Mouse (Mus musculus) stomach, embryonic 14.5 days (tissue): ENCODE data around the gene Zbtb9. TPM values are rescaled to one million over a fixed set of nuclear protein-coding genes. Genes with fewer than 3 reads are reported as not detected.

Experiments
- ATAC-seq: fragments of 200-750 bp; cut with Nextera tagmentation; 2 replicates; pipeline ENCODE4 v1.8.0; 2017; ENCODE audit warnings: low read depth, moderate TSS enrichment; ENCODE audit not compliant: insufficient number of reproducible peaks, insufficient read depth, low FRiP score
- H3K27ac ChIP-seq: fragments of 300-500 bp; sonication (generic); 2 replicates; pipeline ENCODE4 v1.5.1; 2014; ENCODE audit warnings: mild to moderate bottlenecking, low read length, moderate library complexity, mixed read lengths
- H3K27me3 ChIP-seq: fragments of 300-500 bp; sonication (generic); 2 replicates; pipeline ENCODE4 v1.6.1; 2014; ENCODE audit warnings: low read length, control low read depth, mixed read lengths; ENCODE audit not compliant: control insufficient read depth, insufficient read depth
- H3K36me3 ChIP-seq: fragments of 300-500 bp; sonication (generic); 2 replicates; pipeline ENCODE4 v1.6.1; 2014; ENCODE audit warnings: mild to moderate bottlenecking, control low read depth, low read length, moderate library complexity, mixed read lengths; ENCODE audit not compliant: control insufficient read depth, insufficient read depth
- H3K4me1 ChIP-seq: fragments of 300-500 bp; sonication (generic); 2 replicates; pipeline ENCODE4 v1.6.1; 2014; ENCODE audit warnings: low read length, control low read depth, mixed read lengths; ENCODE audit not compliant: control insufficient read depth, insufficient read depth
- H3K4me2 ChIP-seq: fragments of 300-500 bp; sonication (generic); replicated peaks from 2 replicates; pipeline ENCODE4 v1.6.1; 2014; ENCODE audit warnings: low read depth, low read length, control low read depth
- H3K4me3 ChIP-seq: fragments of 300-500 bp; sonication (generic); 2 replicates; pipeline ENCODE4 v1.5.1; 2014; ENCODE audit warnings: low read depth, low read length, control low read depth
- H3K9ac ChIP-seq: fragments of 300-500 bp; sonication (generic); replicated peaks from 2 replicates; pipeline ENCODE4 v1.6.1; 2014; ENCODE audit warnings: low read depth, mild to moderate bottlenecking, control low read depth, low read length, moderate library complexity, mixed read lengths
- H3K9me3 ChIP-seq: fragments of 300-500 bp; sonication (generic); 2 replicates; pipeline ENCODE4 v1.6.1; 2016; ENCODE audit warnings: low read depth, low read length, control low read depth; ENCODE audit not compliant: control insufficient read depth
- WGBS: fragments of 180-500 bp; shearing (Covaris S2); extraction: QIAGEN DNeasy Blood & Tissue Kit; methylation state at CpG from one replicate; pipeline ENCODE4 v1.1.7; 2014; 5-methylcytosine and 5-hydroxymethylcytosine counted together
- polyA plus RNA-seq: library from polyadenylated mRNA; unstranded; fragments of >200 nt; fragmentation: Nextera tagmentation; extraction: Ambion mirVana; gene quantifications from 2 replicates; pipeline ENCODE4 v1.2.1, GENCODE M21; 2014

Gene Zbtb9
- polyA plus RNA-seq, 1 experiment from 2014 or later: 9.8 TPM

DNA sequence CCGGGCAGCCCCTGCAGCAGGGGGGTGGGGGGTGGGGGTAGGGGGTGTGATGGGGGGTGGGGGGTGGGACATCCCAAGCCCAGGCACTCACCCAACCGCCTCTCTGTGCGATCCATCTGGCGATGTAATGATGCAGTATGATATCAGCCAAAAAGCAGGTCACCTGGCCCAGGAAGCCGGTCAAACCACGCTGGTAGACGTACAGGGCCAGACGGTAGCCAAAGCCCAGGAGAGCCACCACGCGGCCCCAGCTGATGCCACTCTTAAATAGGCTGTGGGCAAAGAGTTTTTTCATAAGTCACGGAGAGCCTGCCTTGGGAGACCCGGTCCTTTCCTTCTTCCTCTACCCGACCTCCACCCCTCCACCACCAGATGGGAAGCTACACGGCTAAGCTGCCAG is 48.1 kb downstream of the Zbtb9 start:
- Histone ChIP-seq H3K27me3 (no peaks in the 10 kb centered on the region), H3K27ac (no peak overlapping the region), H3K36me3 (peaks cover 27% of the 10 kb centered on the region), H3K9ac (no peak overlapping the region), H3K4me1 (peaks cover 5% of the 10 kb centered on the region; the same call in 1 of the 2 replicates), H3K4me3 (no peak overlapping the region), H3K4me2 (no peak overlapping the region), H3K9me3 (no peaks in the 10 kb centered on the region)
- 90% methylated on average over 14 of the region's 14 CpGs for WGBS
- no peak for ATAC-seq

GRCm38 (mm10) chr17:27021736-27022135 is 48.8 kb downstream of the Zbtb9 start:
- Histone ChIP-seq H3K4me2 (no peak overlapping the region), H3K4me3 (no peak overlapping the region), H3K36me3 (peaks cover 27% of the 10 kb centered on the region), H3K4me1 (peaks cover 5% of the 10 kb centered on the region; the same call in 1 of the 2 replicates), H3K9ac (no peak overlapping the region), H3K27ac (no peak overlapping the region), H3K27me3 (no peaks in the 10 kb centered on the region), H3K9me3 (no peaks in the 10 kb centered on the region)
- WGBS: 88% methylated on average over 9 of the region's 9 CpGs
- no peak for ATAC-seq

DNA sequence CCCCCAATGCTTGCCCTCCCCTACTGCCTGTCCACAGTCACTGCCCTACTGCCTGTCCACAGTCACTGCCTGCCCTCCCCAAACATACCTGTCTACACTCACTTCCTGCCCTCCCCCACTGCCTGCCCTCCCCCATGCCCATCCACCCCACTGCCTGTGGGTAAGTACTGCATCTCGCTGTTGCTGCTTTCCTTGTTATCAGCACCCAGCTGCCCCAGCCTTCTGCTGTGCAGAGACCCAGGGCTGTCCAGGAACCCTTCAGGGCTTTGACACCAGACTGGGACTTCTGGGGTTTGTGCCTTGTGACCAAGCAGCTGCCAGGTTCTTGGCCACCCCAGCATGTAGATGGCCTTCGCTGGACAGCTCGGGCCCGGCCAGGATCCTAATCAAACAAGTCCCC is 50.4 kb downstream of the Zbtb9 start:
- no peak overlapping the region for H3K9ac ChIP-seq
- no peak for ATAC-seq
- H3K4me2 ChIP-seq: no peak overlapping the region
- peaks cover 27% of the 10 kb centered on the region for H3K36me3 ChIP-seq
- H3K4me3 ChIP-seq: no peak overlapping the region
- H3K9me3 ChIP-seq: no peaks in the 10 kb centered on the region
- WGBS: 78% methylated on average over 4 of the region's 4 CpGs
- no peak overlapping the region for H3K27ac ChIP-seq
- H3K27me3 ChIP-seq: no peaks in the 10 kb centered on the region
- H3K4me1 ChIP-seq: peaks cover 10% of the 10 kb centered on the region; the same call in 1 of the 2 replicates

GRCm38 (mm10) chr17:27025326-27025902 is 52.4 kb downstream of the Zbtb9 start:
- H3K27me3 ChIP-seq: no peaks in the 10 kb centered on the region
- H3K4me2 ChIP-seq: no peak overlapping the region
- no peak overlapping the region for H3K9ac ChIP-seq
- no peak for ATAC-seq
- H3K9me3 ChIP-seq: no peaks in the 10 kb centered on the region
- peaks cover 26% of the 10 kb centered on the region for H3K36me3 ChIP-seq
- WGBS: 93% methylated on average over 16 of the region's 17 CpGs
- no peak overlapping the region for H3K4me3 ChIP-seq
- no peak overlapping the region for H3K27ac ChIP-seq
- peaks cover 9% of the 10 kb centered on the region; the same call in 1 of the 2 replicates for H3K4me1 ChIP-seq

GRCm38 (mm10) chr17:27025951-27026350 is 53.0 kb downstream of the Zbtb9 start:
- 88% methylated on average over 3 of the region's 3 CpGs for WGBS
- Histone ChIP-seq H3K27ac (no peak overlapping the region), H3K27me3 (no peaks in the 10 kb centered on the region), H3K4me2 (no peak overlapping the region), H3K9me3 (no peaks in the 10 kb centered on the region), H3K9ac (no peak overlapping the region), H3K36me3 (peaks cover 21% of the 10 kb centered on the region), H3K4me1 (peaks cover 9% of the 10 kb centered on the region; the same call in 1 of the 2 replicates), H3K4me3 (no peak overlapping the region)
- no peak for ATAC-seq

GRCm38 (mm10) chr17:27027460-27028283 is 54.7 kb downstream of the Zbtb9 start:
- Histone ChIP-seq H3K27ac (peak overlapping the region; percentile 69; the same call in 1 of the 2 replicates), H3K9ac (peak overlapping the region; percentile 96), H3K27me3 (no peaks in the 10 kb centered on the region), H3K4me2 (peak overlapping the region; percentile 77), H3K36me3 (peaks cover 11% of the 10 kb centered on the region), H3K4me3 (peak overlapping the region; percentile 84), H3K9me3 (no peaks in the 10 kb centered on the region), H3K4me1 (peaks cover 9% of the 10 kb centered on the region; the same call in 1 of the 2 replicates)
- 25% methylated on average over 12 of the region's 12 CpGs for WGBS
- peak; percentile 19; the same call in 1 of the 2 replicates for ATAC-seq

- peaks cover 11% of the 10 kb centered on the region for H3K36me3 ChIP-seq
- peaks cover 12% of the 10 kb centered on the region; the same call in 1 of the 2 replicates for H3K4me1 ChIP-seq
- peak; percentile 76 for ATAC-seq
- peak overlapping the region; percentile 96 for H3K9ac ChIP-seq
- H3K9me3 ChIP-seq: no peaks in the 10 kb centered on the region
- WGBS: under 1% methylated on average over 19 of the region's 19 CpGs
- H3K4me3 ChIP-seq: peak overlapping the region; percentile 84
- H3K27me3 ChIP-seq: no peaks in the 10 kb centered on the region
- H3K27ac ChIP-seq: peak overlapping the region; percentile 69; the same call in 1 of the 2 replicates
- peak overlapping the region; percentile 77 for H3K4me2 ChIP-seq
Observed at GRCm38 (mm10) chr17:27028284-27028795, 55.4 kb downstream of the Zbtb9 start.

- Histone ChIP-seq H3K27me3 (no peaks in the 10 kb centered on the region), H3K4me2 (peak within 1 kb of the TSS; percentile 77), H3K4me1 (peaks cover 12% of the 10 kb centered on the region; the same call in 1 of the 2 replicates), H3K4me3 (peak within 1 kb of the TSS; percentile 84), H3K27ac (peak within 1 kb of the TSS; percentile 69; the same call in 1 of the 2 replicates), H3K9me3 (no peaks in the 10 kb centered on the region), H3K9ac (peak within 1 kb of the TSS; percentile 96), H3K36me3 (peaks cover 11% of the 10 kb centered on the region)
- WGBS: 54% methylated on average over 4 of the region's 4 CpGs
- ATAC-seq: no peak
Observed at GRCm38 (mm10) chr17:27028909-27029308, 55.9 kb downstream of the Zbtb9 start, which contains the start of gene Bak1. Gene Bak1 (minus strand): TSS chr17:27029009.
